8 mouse cellular contexts compared by ENCODE assay signal in genomic region chr7:131554341-131555180, GRCm38 (mm10). TPM values are rescaled to one million over a fixed set of nuclear protein-coding genes. Genes with fewer than 3 reads are reported as not detected.
DNase-seq lines count a peak whose midpoint lies in the region; ATAC-seq and TF ChIP-seq lines count a peak whose summit lies in the region.

No protein-coding gene starts in this region.

- H3K27me3 ChIP-seq in kidney, embryonic 16.5 days (ENCODE audit: insufficient read depth, low read length) = peaks cover 97% of the 10 kb centered on the region
- peaks cover 97% of the 10 kb centered on the region for H3K27me3 ChIP-seq in hindbrain, embryonic 14.5 days (ENCODE audit: control insufficient read depth, insufficient read depth, low read length)
- peaks cover 99% of the 10 kb centered on the region for H3K27me3 ChIP-seq in midbrain, embryonic 13.5 days

- peak overlapping the region; percentile 33 for H3K4me3 ChIP-seq in kidney, embryonic 16.5 days (ENCODE audit: low read length)
- peak overlapping the region; percentile 37 for H3K4me3 ChIP-seq in bone marrow macrophage, adult 2 months (ENCODE audit: insufficient read depth, low read length)
- peak overlapping the region; percentile 25 for H3K4me3 ChIP-seq in hindbrain, embryonic 14.5 days (replicated peaks; ENCODE audit: low read length)
- H3K4me3 ChIP-seq in midbrain, embryonic 13.5 days (replicated peaks) = peak overlapping the region; percentile 33

- H3K27ac ChIP-seq in kidney, embryonic 16.5 days (ENCODE audit: low read length) = no peak overlapping the region
- no peak overlapping the region for H3K27ac ChIP-seq in bone marrow macrophage, adult 2 months (ENCODE audit: insufficient read depth, low read depth, low read length)
- H3K27ac ChIP-seq in hindbrain, embryonic 14.5 days = peak overlapping the region; percentile 33; the same call in 1 of the 2 replicates
- no peak overlapping the region for H3K27ac ChIP-seq in midbrain, embryonic 13.5 days

- TF ChIP-seq POLR2A in bone marrow macrophage, adult 2 months (IDR thresholded peaks at IDR 0.05; ENCODE audit: borderline replicate concordance, low read depth, low read length) = no peak

- peaks cover 16% of the 10 kb centered on the region for H3K4me1 ChIP-seq in kidney, embryonic 16.5 days (ENCODE audit: insufficient read depth, low read length)
- H3K4me1 ChIP-seq in bone marrow macrophage, adult 2 months (ENCODE audit: control insufficient read depth, insufficient read depth, low read length) = no peaks in the 10 kb centered on the region
- no peaks in the 10 kb centered on the region; the same call in 1 of the 2 replicates for H3K4me1 ChIP-seq in hindbrain, embryonic 14.5 days (replicated peaks; ENCODE audit: control insufficient read depth, insufficient read depth, low read length)
- peaks cover 28% of the 10 kb centered on the region for H3K4me1 ChIP-seq in midbrain, embryonic 13.5 days (replicated peaks)

- TF ChIP-seq CTCF in bone marrow macrophage, adult 2 months (IDR thresholded peaks at IDR 0.05; ENCODE audit: low read depth, low read length) = no peak

- ATAC-seq in kidney, embryonic 16.5 days (ENCODE audit: low FRiP score, low TSS enrichment) = peak; percentile 32; the same call in 1 of the 2 replicates
- peak; percentile 49; the same call in 1 of the 2 replicates for ATAC-seq in hindbrain, embryonic 14.5 days (ENCODE audit: low FRiP score)
- peak; percentile 32; the same call in 1 of the 2 replicates for ATAC-seq in midbrain, embryonic 13.5 days
- ATAC-seq in megakaryocyte-erythroid progenitor cell, adult 5-6 weeks (replicated peaks; ENCODE audit: low FRiP score, low TSS enrichment, poor library complexity, severe bottlenecking) = no peak

- under 1% methylated on average over 45 of the region's 45 CpGs for WGBS in kidney, embryonic 16.5 days
- WGBS in hindbrain, embryonic 14.5 days = under 1% methylated on average over 45 of the region's 45 CpGs
- WGBS in midbrain, embryonic 13.5 days = under 1% methylated on average over 44 of the region's 45 CpGs

- no peak for DNase-seq in kidney, adult 11 months
- DNase-seq in hindbrain, embryonic 14.5 days (ENCODE audit: low spot score) = no peak
- no peak for DNase-seq in gastrocnemius, adult 18-20 months (ENCODE audit: low spot score)
- DNase-seq in left cerebral cortex, adult 9 months (ENCODE audit: low spot score in 2 of 2) = no peak

- no peaks in the 10 kb centered on the region for H3K36me3 ChIP-seq in kidney, embryonic 16.5 days (ENCODE audit: insufficient read depth, low read length)
- no peaks in the 10 kb centered on the region for H3K36me3 ChIP-seq in hindbrain, embryonic 14.5 days (replicated peaks; ENCODE audit: control insufficient read depth, insufficient read depth)
- no peaks in the 10 kb centered on the region for H3K36me3 ChIP-seq in midbrain, embryonic 13.5 days

- no peaks in the 10 kb centered on the region for H3K9me3 ChIP-seq in kidney, embryonic 16.5 days (ENCODE audit: low read length)
- H3K9me3 ChIP-seq in hindbrain, embryonic 14.5 days (ENCODE audit: control insufficient read depth, low read length) = no peaks in the 10 kb centered on the region
- no peaks in the 10 kb centered on the region for H3K9me3 ChIP-seq in midbrain, embryonic 13.5 days

- peak overlapping the region; percentile 48 for H3K4me2 ChIP-seq in kidney, embryonic 16.5 days (replicated peaks; ENCODE audit: low read depth, low read length)
- H3K4me2 ChIP-seq in hindbrain, embryonic 14.5 days (replicated peaks) = peak overlapping the region; percentile 43
- H3K4me2 ChIP-seq in midbrain, embryonic 13.5 days (replicated peaks) = peak overlapping the region; percentile 52

- no peak overlapping the region for H3K9ac ChIP-seq in kidney, embryonic 16.5 days (replicated peaks; ENCODE audit: low read length)
- H3K9ac ChIP-seq in hindbrain, embryonic 14.5 days = peak overlapping the region; percentile 33; the same call in 1 of the 2 replicates
- peak overlapping the region; percentile 16; the same call in 1 of the 2 replicates for H3K9ac ChIP-seq in midbrain, embryonic 13.5 days (replicated peaks)

RNA-seq across cellular contexts. Expression of gene Bub3, which starts 5.5 kb away (rescaled TPM):
- 234 and 249 TPM in 2 replicates for polyA plus RNA-seq in kidney, embryonic 16.5 days (2015; fragmentation: Nextera tagmentation; extraction: Ambion mirVana)
- 80.4 and 88.3 TPM in 2 replicates for polyA plus RNA-seq in bone marrow macrophage, adult 2 months (2012; ENCODE audit: insufficient read depth, insufficient read length, missing spikeins)
- 157 and 158 TPM in 2 replicates for polyA plus RNA-seq in hindbrain, embryonic 14.5 days (2014; fragmentation: Nextera tagmentation; extraction: Ambion mirVana)
- 206 and 224 TPM in 2 replicates for polyA plus RNA-seq in midbrain, embryonic 13.5 days (2015; fragmentation: Nextera tagmentation; extraction: Ambion mirVana)
- 89.9 and 103 TPM in 2 replicates for total RNA-seq in megakaryocyte-erythroid progenitor cell, adult 5-6 weeks (2014; fragmentation: Nextera tagmentation)
- total RNA-seq in megakaryocyte-erythroid progenitor cell, adult 5-6 weeks (2017) = 75.5 and 83.8 TPM in 2 replicates
- 10 to 100 TPM; 28.1 to 33.7 TPM for total RNA-seq in gastrocnemius, adult 18-20 months (2021)

RNA-seq across cellular contexts. Expression of gene Hmx2, which starts 6.0 kb away (rescaled TPM):
- polyA plus RNA-seq in kidney, embryonic 16.5 days (2015; fragmentation: Nextera tagmentation; extraction: Ambion mirVana) = 0.46 and 0.66 TPM in 2 replicates
- not detected in 2 replicates for polyA plus RNA-seq in bone marrow macrophage, adult 2 months (2012; ENCODE audit: insufficient read depth, insufficient read length, missing spikeins)
- 1.3 and 1.9 TPM in 2 replicates for polyA plus RNA-seq in hindbrain, embryonic 14.5 days (2014; fragmentation: Nextera tagmentation; extraction: Ambion mirVana)
- polyA plus RNA-seq in midbrain, embryonic 13.5 days (2015; fragmentation: Nextera tagmentation; extraction: Ambion mirVana) = 1.4 and 1.6 TPM in 2 replicates
- not detected in 2 replicates for total RNA-seq in megakaryocyte-erythroid progenitor cell, adult 5-6 weeks (2014; fragmentation: Nextera tagmentation)
- not detected in 2 replicates for total RNA-seq in megakaryocyte-erythroid progenitor cell, adult 5-6 weeks (2017)
- not detected for total RNA-seq in gastrocnemius, adult 18-20 months (2021)

RNA-seq across cellular contexts. Expression of gene Hmx3, which starts 11.9 kb away (rescaled TPM):
- not detected in 2 replicates for polyA plus RNA-seq in kidney, embryonic 16.5 days (2015; fragmentation: Nextera tagmentation; extraction: Ambion mirVana)
- not detected in 2 replicates for polyA plus RNA-seq in bone marrow macrophage, adult 2 months (2012; ENCODE audit: insufficient read depth, insufficient read length, missing spikeins)
- 1.5 and 1.8 TPM in 2 replicates for polyA plus RNA-seq in hindbrain, embryonic 14.5 days (2014; fragmentation: Nextera tagmentation; extraction: Ambion mirVana)
- polyA plus RNA-seq in midbrain, embryonic 13.5 days (2015; fragmentation: Nextera tagmentation; extraction: Ambion mirVana) = 0.50 and 0.99 TPM in 2 replicates
- not detected in 2 replicates for total RNA-seq in megakaryocyte-erythroid progenitor cell, adult 5-6 weeks (2014; fragmentation: Nextera tagmentation)
- not detected in 2 replicates for total RNA-seq in megakaryocyte-erythroid progenitor cell, adult 5-6 weeks (2017)
- total RNA-seq in gastrocnemius, adult 18-20 months (2021) = not detected
